Mouse (Mus musculus): ENCODE results near the gene Frmd4a. TPM values are rescaled to one million over a fixed set of nuclear protein-coding genes. Genes with fewer than 3 reads are reported as not detected.

Gene Frmd4a
- total and polyA plus RNA-seq, 2 experiments from 2014 or later = 42.5 to 60.2 TPM

- Histone ChIP-seq H3K4me3 (ENCODE audit: low read depth, low read length) (no peak overlapping the region), H3K27me3 (ENCODE audit: insufficient read depth, low read length) (no peaks in the 10 kb centered on the region), H3K27ac (ENCODE audit: low read depth, low read length) (peak overlapping the region; percentile 26; the same call in 1 of the 2 replicates), H3K9ac (replicated peaks; ENCODE audit: low read length, poor library complexity, severe bottlenecking) (no peak overlapping the region), H3K4me1 (ENCODE audit: insufficient read depth, low read length) (peaks cover 15% of the 10 kb centered on the region), H3K9me3 (ENCODE audit: low read length) (no peaks in the 10 kb centered on the region), H3K36me3 (ENCODE audit: insufficient read depth, low read length) (no peaks in the 10 kb centered on the region), H3K4me2 (ENCODE audit: low read depth, low read length, poor library complexity, severe bottlenecking) (no peak overlapping the region)
- no peak for TF ChIP-seq CTCF (IDR thresholded peaks at IDR 0.05)
- WGBS = 17% methylated on average over 12 of the region's 12 CpGs
- DNase-seq (ENCODE audit: low spot score) = peak; percentile 30
- 0 out of 2 replicates have a peak, but pooled peaks have one; percentile 32 for ATAC-seq (ENCODE audit: low FRiP score)
Observed at GRCm38 (mm10) chr2:4452590-4453400, 435.3 kb downstream of the Frmd4a start.

GRCm38 (mm10) chr2:4455097-4456025 lies 437.8 kb downstream of the Frmd4a start:
- Histone ChIP-seq H3K4me1 (ENCODE audit: insufficient read depth, low read length) (peaks cover 23% of the 10 kb centered on the region), H3K9me3 (ENCODE audit: low read length) (no peaks in the 10 kb centered on the region), H3K4me3 (ENCODE audit: low read depth, low read length) (no peak overlapping the region), H3K9ac (replicated peaks; ENCODE audit: low read length, poor library complexity, severe bottlenecking) (no peak overlapping the region), H3K4me2 (ENCODE audit: low read depth, low read length, poor library complexity, severe bottlenecking) (no peak overlapping the region), H3K36me3 (ENCODE audit: insufficient read depth, low read length) (no peaks in the 10 kb centered on the region), H3K27me3 (ENCODE audit: insufficient read depth, low read length) (no peaks in the 10 kb centered on the region), H3K27ac (ENCODE audit: low read depth, low read length) (no peak overlapping the region)
- ATAC-seq (ENCODE audit: low FRiP score) (no peak), DNase-seq (ENCODE audit: low spot score) (no peak)
- 61% methylated on average over 11 of the region's 11 CpGs for WGBS
- no peak for TF ChIP-seq CTCF (IDR thresholded peaks at IDR 0.05)

GRCm38 (mm10) chr2:4460897-4461296 lies 443.4 kb downstream of the Frmd4a start:
- H3K27ac ChIP-seq (ENCODE audit: low read depth, low read length) = no peak overlapping the region
- WGBS = 60% methylated on average over 5 of the region's 5 CpGs
- TF ChIP-seq CTCF (IDR thresholded peaks at IDR 0.05) = no peak

GRCm38 (mm10) chr2:4461514-4461913 lies 444.0 kb downstream of the Frmd4a start:
- Histone ChIP-seq H3K27ac (ENCODE audit: low read depth, low read length) (no peak overlapping the region), H3K4me1 (ENCODE audit: insufficient read depth, low read length) (peaks cover 16% of the 10 kb centered on the region; the same call in 1 of the 2 replicates), H3K4me3 (ENCODE audit: low read depth, low read length) (no peak overlapping the region), H3K4me2 (ENCODE audit: low read depth, low read length, poor library complexity, severe bottlenecking) (no peak overlapping the region), H3K27me3 (ENCODE audit: insufficient read depth, low read length) (no peaks in the 10 kb centered on the region), H3K36me3 (ENCODE audit: insufficient read depth, low read length) (no peaks in the 10 kb centered on the region), H3K9me3 (ENCODE audit: low read length) (no peaks in the 10 kb centered on the region), H3K9ac (replicated peaks; ENCODE audit: low read length, poor library complexity, severe bottlenecking) (no peak overlapping the region)
- no peak for TF ChIP-seq CTCF (IDR thresholded peaks at IDR 0.05)
- WGBS = 23% methylated on average over 2 of the region's 2 CpGs
- ATAC-seq (ENCODE audit: low FRiP score) (no peak), DNase-seq (ENCODE audit: low spot score) (no peak)

More at GRCm38 (mm10) chr2:4460897-4461296, 443.4 kb downstream of the Frmd4a start:
- Histone ChIP-seq H3K4me1 (ENCODE audit: insufficient read depth, low read length) (peaks cover 16% of the 10 kb centered on the region; the same call in 1 of the 2 replicates), H3K4me2 (ENCODE audit: low read depth, low read length, poor library complexity, severe bottlenecking) (no peak overlapping the region), H3K27me3 (ENCODE audit: insufficient read depth, low read length) (no peaks in the 10 kb centered on the region), H3K9ac (replicated peaks; ENCODE audit: low read length, poor library complexity, severe bottlenecking) (no peak overlapping the region), H3K4me3 (ENCODE audit: low read depth, low read length) (no peak overlapping the region), H3K36me3 (ENCODE audit: insufficient read depth, low read length) (no peaks in the 10 kb centered on the region), H3K9me3 (ENCODE audit: low read length) (no peaks in the 10 kb centered on the region)
- DNase-seq (ENCODE audit: low spot score) (no peak), ATAC-seq (ENCODE audit: low FRiP score) (no peak)

- 21% methylated on average over 11 of the region's 11 CpGs for WGBS
- Histone ChIP-seq H3K36me3 (ENCODE audit: insufficient read depth, low read length) (no peaks in the 10 kb centered on the region), H3K4me1 (ENCODE audit: insufficient read depth, low read length) (peaks cover 16% of the 10 kb centered on the region; the same call in 1 of the 2 replicates), H3K9me3 (ENCODE audit: low read length) (no peaks in the 10 kb centered on the region), H3K9ac (replicated peaks; ENCODE audit: low read length, poor library complexity, severe bottlenecking) (no peak overlapping the region), H3K4me2 (ENCODE audit: low read depth, low read length, poor library complexity, severe bottlenecking) (no peak overlapping the region), H3K27me3 (ENCODE audit: insufficient read depth, low read length) (no peaks in the 10 kb centered on the region), H3K27ac (ENCODE audit: low read depth, low read length) (no peak overlapping the region), H3K4me3 (ENCODE audit: low read depth, low read length) (no peak overlapping the region)
- no peak for DNase-seq (ENCODE audit: low spot score)
- no peak for TF ChIP-seq CTCF (IDR thresholded peaks at IDR 0.05)
- no peak; the same call in 1 of the 2 replicates for ATAC-seq (ENCODE audit: low FRiP score)
Observed at GRCm38 (mm10) chr2:4462480-4462879, 445.0 kb downstream of the Frmd4a start.

Data from midbrain, postnatal 0 days (tissue).